Mouse (Mus musculus) hindbrain, embryonic 15.5 days (tissue): Measurements from ENCODE around the gene Olfr541. TPM values are rescaled to one million over a fixed set of nuclear protein-coding genes. Genes with fewer than 3 reads are reported as not detected.
A peak's percentile ranks its signal among the peaks of the same experiment; 100 is the strongest.
"Not testable (repeated sequence)": the region's sequence is repeated elsewhere in the genome, so short reads cannot be mapped to it uniquely, and the experiment has no call there.

Experiments
- ATAC-seq: fragments of 200-750 bp; cut with Nextera tagmentation; 2 replicates; pipeline ENCODE4 v1.8.0; 2017; ENCODE audit warnings: low read depth, moderate number of reproducible peaks, moderate TSS enrichment; ENCODE audit not compliant: low FRiP score
- H3K27ac ChIP-seq: fragments of 300-500 bp; sonication (generic); replicated peaks from 2 replicates; pipeline ENCODE4 v1.5.1; 2015; ENCODE audit warnings: mild to moderate bottlenecking, inconsistent platforms
- H3K27me3 ChIP-seq: fragments of 300-500 bp; sonication (generic); 2 replicates; pipeline ENCODE4 v1.6.1; 2015; ENCODE audit warnings: control low read depth, inconsistent platforms
- H3K36me3 ChIP-seq: fragments of 300-500 bp; sonication (generic); 2 replicates; pipeline ENCODE4 v1.6.1; 2015; ENCODE audit warnings: control low read depth, inconsistent platforms
- H3K4me1 ChIP-seq: fragments of 300-500 bp; sonication (generic); replicated peaks from 2 replicates; pipeline ENCODE4 v1.6.1; 2015; ENCODE audit warnings: control low read depth, inconsistent platforms
- H3K4me2 ChIP-seq: fragments of 300-500 bp; sonication (generic); 2 replicates; pipeline ENCODE4 v1.6.1; 2015; ENCODE audit warnings: moderate library complexity, mild to moderate bottlenecking, inconsistent platforms
- H3K4me3 ChIP-seq: fragments of 300-500 bp; sonication (generic); 2 replicates; pipeline ENCODE4 v1.5.1; 2015; ENCODE audit warnings: mild to moderate bottlenecking, inconsistent platforms
- H3K9ac ChIP-seq: fragments of 300-500 bp; sonication (generic); 2 replicates; pipeline ENCODE4 v1.6.1; 2015; ENCODE audit warnings: inconsistent platforms
- H3K9me3 ChIP-seq: fragments of 300-500 bp; sonication (generic); 2 replicates; pipeline ENCODE4 v1.6.1; 2016; ENCODE audit warnings: control low read depth, inconsistent platforms
- WGBS: fragments of 180-500 bp; shearing (Covaris S2); methylation state at CpG from one replicate; pipeline ENCODE4 v1.1.7; 2015; 5-methylcytosine and 5-hydroxymethylcytosine counted together
- polyA plus RNA-seq: library from polyadenylated mRNA; unstranded; fragments of >200 nt; fragmentation: Nextera tagmentation; extraction: Ambion mirVana; gene quantifications from 2 replicates; pipeline ENCODE4 v1.2.1, GENCODE M21; 2015

Olfr541 gene
- polyA plus RNA-seq, result not detected in 2 replicates

DNA sequence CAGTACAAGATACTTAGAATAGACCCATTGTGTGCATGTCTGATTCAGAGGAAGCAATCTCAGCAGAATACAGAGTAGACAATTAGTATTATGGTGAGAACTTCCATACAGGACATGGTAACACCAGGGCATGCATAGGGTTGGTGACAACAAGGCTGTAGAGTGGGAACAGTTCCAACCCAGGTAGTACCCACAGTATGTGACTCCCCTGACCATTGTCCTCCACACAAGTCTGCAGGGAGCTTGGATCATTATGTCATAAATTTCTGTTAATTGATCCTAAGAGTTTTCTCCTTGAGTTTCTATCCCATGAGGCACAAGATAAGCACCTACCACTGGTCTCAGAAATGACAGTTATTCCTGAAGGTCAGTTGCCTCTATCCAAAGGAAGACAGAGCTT, at the start of gene Olfr541:
Olfr541 (plus strand) TSS at position 301 of the 400 bp plus-strand sequence.
- Histone ChIP-seq H3K27me3 (no peaks in the 10 kb centered on the region), H3K4me2 (no peak within 1 kb of the TSS), H3K4me3 (no peak within 1 kb of the TSS), H3K4me1 (no peaks in the 10 kb centered on the region), H3K36me3 (no peaks in the 10 kb centered on the region), H3K27ac (no peak within 1 kb of the TSS), H3K9me3 (no peaks in the 10 kb centered on the region), H3K9ac (no peak within 1 kb of the TSS)
- ATAC-seq, result no peak

DNA sequence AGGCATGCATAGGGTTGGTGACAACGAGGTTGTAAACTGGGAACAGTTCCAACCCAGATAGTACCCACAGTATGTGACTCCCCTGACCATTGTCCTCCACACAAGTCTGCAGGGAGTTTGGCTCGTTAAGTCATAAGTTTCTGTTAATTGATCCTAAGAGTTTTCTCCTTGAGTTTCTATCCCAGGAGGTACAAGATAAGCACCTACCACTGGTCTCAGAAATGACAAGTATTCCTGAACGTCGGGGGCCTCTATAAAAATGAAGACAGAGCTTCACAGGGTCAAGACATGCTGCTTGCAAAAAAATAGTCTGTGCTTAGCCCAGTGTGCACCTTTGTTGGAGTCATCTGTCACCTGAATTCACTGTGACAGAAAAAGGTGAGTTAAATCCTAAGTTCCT, 37.4 kb upstream of the Olfr541 start, which contains the start of gene Olfr539:
Olfr539 (plus strand) TSS at position 301 of the 400 bp plus-strand sequence.
- Histone ChIP-seq H3K4me1 (no peaks in the 10 kb centered on the region), H3K27ac (no peak within 1 kb of the TSS), H3K4me3 (no peak within 1 kb of the TSS), H3K27me3 (no peaks in the 10 kb centered on the region), H3K9ac (no peak within 1 kb of the TSS), H3K4me2 (no peak within 1 kb of the TSS), H3K36me3 (no peaks in the 10 kb centered on the region), H3K9me3 (no peaks in the 10 kb centered on the region)
- WGBS, result 77% methylated on average over 4 of the region's 4 CpGs
- ATAC-seq, result no peak

DNA sequence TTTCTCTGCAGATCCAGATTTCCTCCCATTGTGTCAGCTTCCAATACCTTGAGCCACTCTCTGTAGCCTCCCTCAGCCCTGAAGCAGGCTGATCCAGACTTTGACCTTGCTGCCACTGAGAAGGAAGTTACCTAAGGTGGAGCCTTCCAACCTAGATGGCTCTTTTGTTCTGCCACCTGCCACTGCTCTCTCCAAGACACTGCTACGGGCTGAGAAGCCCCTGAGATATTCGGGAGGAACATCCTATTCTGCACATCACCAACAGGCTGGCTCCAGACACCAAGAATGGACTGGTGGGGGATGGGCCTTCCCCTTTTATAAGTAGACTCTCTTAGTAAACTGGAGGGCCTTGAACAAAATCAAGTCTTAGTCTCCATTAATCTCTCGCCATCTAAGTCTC, 26.4 kb upstream of the Olfr541 start:
- H3K9ac ChIP-seq, H3K4me1 ChIP-seq, H3K27me3 ChIP-seq, H3K4me2 ChIP-seq, ATAC-seq, H3K9me3 ChIP-seq, H3K4me3 ChIP-seq, H3K27ac ChIP-seq, H3K36me3 ChIP-seq: not testable (repeated sequence)
- WGBS, result 91% methylated on average over 3 of the region's 3 CpGs

DNA sequence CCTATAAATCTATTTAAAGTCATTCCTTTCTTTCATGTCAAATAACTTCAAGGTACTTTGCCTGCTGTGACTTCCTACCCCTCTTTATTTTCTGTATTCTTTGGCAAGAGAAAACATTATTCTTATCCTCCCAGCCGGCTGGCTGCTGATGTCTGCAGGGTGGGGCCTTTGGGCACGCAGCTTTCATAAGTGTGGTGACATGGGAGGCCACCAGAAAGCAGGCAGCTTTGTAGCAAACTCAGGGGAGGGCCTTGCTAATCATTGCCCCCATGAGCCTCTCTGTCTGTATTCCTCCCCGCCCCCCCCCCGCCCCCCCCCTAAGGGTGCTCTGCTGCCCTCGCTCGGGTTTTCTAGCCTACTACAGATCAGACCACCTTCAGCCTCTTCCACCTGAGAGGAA, 21.2 kb upstream of the Olfr541 start:
- no peaks in the 10 kb centered on the region for H3K27me3 ChIP-seq
- H3K4me3 ChIP-seq, result peak overlapping the region; percentile 23
- no peak for ATAC-seq
- H3K9me3 ChIP-seq, result peaks cover 6% of the 10 kb centered on the region; the same call in 1 of the 2 replicates
- no peak overlapping the region for H3K27ac ChIP-seq
- 0 out of 2 replicates have a peak, but pooled peaks cover 5% of the 10 kb centered on the region for H3K4me1 ChIP-seq
- peak overlapping the region; percentile 51 for H3K4me2 ChIP-seq
- 0 out of 2 replicates have a peak overlapping the region, but pooled peaks have one; percentile 4 for H3K9ac ChIP-seq
- no peaks in the 10 kb centered on the region for H3K36me3 ChIP-seq
- WGBS, result 3% methylated on average over 5 of the region's 6 CpGs

DNA sequence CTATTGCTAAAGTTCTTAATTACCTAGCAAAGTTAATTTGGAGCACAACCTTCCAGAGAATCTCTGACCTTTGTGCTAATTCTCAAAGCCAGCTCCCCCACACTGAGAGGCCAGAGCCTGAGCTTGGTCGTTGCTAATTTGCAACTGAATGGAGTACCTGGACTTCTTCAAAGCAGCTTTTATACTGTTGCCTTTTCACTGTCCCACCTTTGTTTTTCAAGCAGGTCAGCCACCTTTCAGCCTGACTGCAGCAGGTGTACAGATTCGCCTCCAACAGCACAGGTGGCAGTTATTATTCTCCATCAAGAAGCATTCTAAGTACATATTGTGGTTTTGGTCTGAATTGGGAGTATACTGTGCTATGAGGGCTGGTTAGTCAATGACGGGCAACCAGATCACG, 17.5 kb upstream of the Olfr541 start:
- WGBS, result 67% methylated on average over 4 of the region's 4 CpGs

DNA sequence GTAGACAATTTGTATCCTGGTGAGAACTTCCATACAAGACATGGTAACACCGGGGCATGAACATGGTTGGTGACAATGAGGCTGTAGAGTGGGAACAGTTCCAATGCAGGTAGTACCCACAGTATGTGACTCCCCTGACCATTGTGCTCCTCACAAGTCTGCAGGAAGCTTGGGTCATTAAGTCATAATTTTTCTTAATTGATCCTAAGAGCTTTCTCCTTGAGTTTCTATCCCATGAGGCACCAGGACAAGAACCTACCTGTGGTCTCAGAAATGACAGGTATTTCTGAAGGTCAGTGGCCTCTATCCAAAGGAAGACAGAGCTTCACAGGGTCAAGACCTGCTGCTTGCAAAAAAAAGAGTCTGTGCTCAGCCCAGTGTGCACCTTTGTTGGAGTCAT, 15.4 kb upstream of the Olfr541 start, which contains the start of gene Olfr45:
Olfr45 (plus strand) TSS at position 301 of the 400 bp plus-strand sequence.
- no peaks in the 10 kb centered on the region for H3K27me3 ChIP-seq
- WGBS, result 93% methylated on average over 1 of the region's 1 CpGs
- H3K4me3 ChIP-seq, result no peak within 1 kb of the TSS
- no peak within 1 kb of the TSS for H3K27ac ChIP-seq
- H3K36me3 ChIP-seq, result no peaks in the 10 kb centered on the region
- no peak within 1 kb of the TSS for H3K9ac ChIP-seq
- H3K4me2 ChIP-seq, result no peak within 1 kb of the TSS
- no peak for ATAC-seq
- no peaks in the 10 kb centered on the region for H3K4me1 ChIP-seq
- H3K9me3 ChIP-seq, result no peaks in the 10 kb centered on the region

More for the DNA sequence above, 17.5 kb upstream of the Olfr541 start:
- H3K9ac ChIP-seq, H3K4me1 ChIP-seq, H3K27ac ChIP-seq, H3K9me3 ChIP-seq, H3K36me3 ChIP-seq, H3K27me3 ChIP-seq, ATAC-seq, H3K4me2 ChIP-seq, H3K4me3 ChIP-seq: not testable (repeated sequence)

DNA sequence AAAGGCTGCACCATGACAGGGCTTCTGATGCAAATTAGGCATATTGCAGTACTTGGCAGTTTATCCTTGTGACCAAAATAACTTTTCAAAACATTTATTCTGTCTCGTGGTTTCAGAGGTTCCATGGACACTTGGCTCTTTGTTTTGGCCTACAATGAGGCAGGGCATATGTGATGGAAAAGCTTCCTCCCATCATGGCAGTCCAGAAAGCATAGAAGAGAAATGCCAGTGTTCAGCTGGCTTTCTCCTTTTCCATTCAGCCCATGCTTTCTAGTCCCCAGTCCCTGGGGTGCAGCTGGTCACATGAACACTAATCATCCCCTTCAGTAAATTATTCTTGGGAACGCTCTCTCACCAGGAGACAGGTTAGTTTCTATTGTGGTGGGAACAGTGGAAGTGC, 9.3 kb downstream of the Olfr541 start:
- Histone ChIP-seq H3K4me2 (no peak overlapping the region), H3K4me1 (no peaks in the 10 kb centered on the region), H3K27ac (no peak overlapping the region), H3K27me3 (no peaks in the 10 kb centered on the region), H3K9ac (no peak overlapping the region), H3K4me3 (no peak overlapping the region), H3K9me3 (no peaks in the 10 kb centered on the region), H3K36me3 (no peaks in the 10 kb centered on the region)
- ATAC-seq, result 0 out of 2 replicates have a peak, but pooled peaks have one; percentile 19
- WGBS, result 13% methylated on average over 2 of the region's 2 CpGs

DNA sequence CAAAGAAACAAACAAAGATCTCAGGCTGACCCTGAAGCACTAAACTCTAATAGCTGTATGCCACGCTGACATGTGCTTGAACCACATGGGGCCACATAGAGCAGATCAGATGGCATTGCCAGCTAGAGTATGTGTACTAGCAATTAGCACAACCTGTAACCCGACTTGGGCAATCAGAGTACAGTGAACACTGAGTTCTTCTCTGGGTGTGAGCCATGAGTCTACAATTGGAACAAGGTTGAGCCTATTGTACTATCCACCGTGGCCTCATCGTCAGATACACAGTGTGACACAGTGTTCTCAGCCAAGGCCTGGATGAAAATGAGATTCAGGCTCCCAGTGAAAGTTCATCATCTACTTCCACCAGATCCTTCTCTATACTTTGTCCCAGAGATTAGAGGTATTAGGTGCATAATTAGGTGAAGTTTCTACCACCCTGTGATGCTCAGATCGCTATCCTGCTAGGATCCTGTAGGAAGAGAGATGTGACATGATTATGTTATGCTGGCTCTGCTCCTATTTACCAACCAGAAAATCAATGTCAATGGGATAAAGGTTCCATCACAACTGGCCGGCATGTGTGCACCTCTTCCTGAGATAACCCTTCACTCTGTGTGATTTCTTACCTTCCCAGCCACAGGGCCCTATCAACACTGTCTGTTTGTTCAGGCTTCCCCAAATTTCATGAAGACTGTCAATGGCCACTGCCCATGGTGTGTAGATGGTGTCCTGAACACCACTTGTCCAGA, 10.6 kb downstream of the Olfr541 start:
- Histone ChIP-seq H3K27me3 (no peaks in the 10 kb centered on the region), H3K9ac (no peak overlapping the region), H3K36me3 (no peaks in the 10 kb centered on the region), H3K4me3 (no peak overlapping the region), H3K27ac (no peak overlapping the region), H3K4me1 (no peaks in the 10 kb centered on the region), H3K9me3 (no peaks in the 10 kb centered on the region), H3K4me2 (no peak overlapping the region)
- no peak for ATAC-seq
- WGBS, result 87% methylated on average over 6 of the region's 6 CpGs

DNA sequence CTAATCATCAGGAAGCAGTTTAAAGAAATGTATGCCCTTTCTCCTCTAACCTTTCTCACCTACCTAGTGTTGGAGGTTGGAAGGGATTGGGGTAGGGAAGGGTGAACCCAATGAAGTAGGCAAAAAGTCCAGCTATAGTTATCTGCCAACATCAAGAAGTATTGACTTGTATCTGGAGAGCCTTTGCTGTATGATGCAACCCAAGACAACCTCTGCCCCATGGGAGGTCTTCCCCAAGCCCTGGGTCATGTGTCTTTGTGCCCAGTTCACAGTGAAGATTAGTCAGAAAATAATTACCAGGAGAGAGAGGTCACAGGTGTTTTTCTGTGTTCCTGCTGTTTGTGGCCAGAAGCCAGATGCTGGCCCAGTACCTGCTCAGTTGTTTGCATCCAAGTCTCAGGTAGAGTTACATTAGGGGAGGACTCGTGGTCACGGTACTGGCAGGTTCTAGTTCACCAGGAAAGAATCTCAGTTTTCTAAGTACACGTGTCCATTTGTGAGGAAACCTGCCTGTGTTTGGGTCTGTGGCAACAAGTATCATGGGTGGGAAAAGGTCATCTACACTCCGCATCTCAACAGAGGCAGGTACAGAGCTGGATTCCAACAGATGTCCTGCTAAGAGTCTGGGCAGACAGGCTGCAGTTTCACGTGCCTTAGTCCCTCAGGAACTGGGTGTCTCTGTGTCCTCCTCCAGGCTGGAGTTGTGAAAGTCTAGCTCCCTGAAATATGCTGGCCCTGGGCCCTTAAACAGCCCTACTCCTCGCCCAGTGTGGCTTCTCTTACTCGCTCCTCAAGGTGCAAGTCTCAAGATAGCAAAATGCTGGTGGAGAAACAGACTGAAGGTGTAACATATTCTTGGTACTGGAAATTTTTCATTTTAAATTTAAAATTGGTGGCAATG, 20.3 kb downstream of the Olfr541 start:
- no peak overlapping the region for H3K4me2 ChIP-seq
- no peak for ATAC-seq
- H3K4me1 ChIP-seq, result no peaks in the 10 kb centered on the region
- H3K9me3 ChIP-seq, result no peaks in the 10 kb centered on the region
- H3K27me3 ChIP-seq, result no peaks in the 10 kb centered on the region
- WGBS, result 87% methylated on average over 7 of the region's 7 CpGs
- no peaks in the 10 kb centered on the region for H3K36me3 ChIP-seq
- H3K27ac ChIP-seq, result no peak overlapping the region
- H3K9ac ChIP-seq, result no peak overlapping the region
- H3K4me3 ChIP-seq, result no peak overlapping the region

DNA sequence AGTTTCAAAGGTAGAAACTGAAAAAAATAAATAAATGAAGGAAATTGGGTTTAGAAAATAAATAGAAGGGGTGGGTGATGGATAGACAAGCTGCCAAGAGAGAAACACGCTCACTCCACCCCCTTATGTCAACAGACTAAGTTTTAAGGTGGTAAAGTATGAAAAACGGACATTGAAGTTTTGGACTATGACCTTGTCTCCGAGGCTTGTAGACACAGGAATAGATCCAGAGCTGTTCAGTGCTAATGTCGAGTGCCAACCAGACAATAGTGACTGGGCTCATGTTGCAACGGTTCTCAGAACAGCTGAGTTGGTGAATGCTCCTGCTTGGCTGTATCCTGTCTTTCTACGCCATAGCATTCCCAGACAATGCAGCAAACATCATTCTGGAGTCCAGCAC, 24.0 kb downstream of the Olfr541 start:
- H3K4me1 ChIP-seq, result no peaks in the 10 kb centered on the region
- no peaks in the 10 kb centered on the region for H3K27me3 ChIP-seq
- H3K4me2 ChIP-seq, result no peak overlapping the region
- H3K9ac ChIP-seq, result no peak overlapping the region
- no peaks in the 10 kb centered on the region for H3K36me3 ChIP-seq
- WGBS, result 87% methylated on average over 6 of the region's 6 CpGs
- no peak overlapping the region for H3K27ac ChIP-seq
- no peak for ATAC-seq
- H3K4me3 ChIP-seq, result no peak overlapping the region
- H3K9me3 ChIP-seq, result no peaks in the 10 kb centered on the region

DNA sequence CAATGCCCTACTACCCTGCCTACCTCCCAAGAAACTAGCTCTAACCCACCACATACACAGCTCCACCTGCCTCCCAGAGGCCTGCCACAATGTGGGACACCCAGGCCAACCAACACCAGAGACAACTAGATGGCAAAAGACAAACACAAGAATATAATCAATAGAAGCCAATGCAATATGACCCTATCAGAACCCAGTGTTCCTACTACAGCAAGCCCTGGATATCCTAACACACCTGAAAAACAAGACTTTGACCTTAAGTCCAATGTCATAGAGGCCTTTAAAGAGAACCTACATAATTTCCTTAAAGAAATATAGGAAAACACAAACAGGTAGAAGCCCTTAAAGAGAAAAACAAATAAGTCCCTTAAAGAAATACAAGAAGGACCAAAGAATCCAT, 28.5 kb downstream of the Olfr541 start:
- Histone ChIP-seq H3K4me2 (no peak overlapping the region), H3K9ac (no peak overlapping the region), H3K4me1 (no peaks in the 10 kb centered on the region), H3K27ac (no peak overlapping the region), H3K27me3 (no peaks in the 10 kb centered on the region), H3K4me3 (no peak overlapping the region), H3K9me3 (0 out of 2 replicates have a peak, but pooled peaks cover 13% of the 10 kb centered on the region), H3K36me3 (no peaks in the 10 kb centered on the region)
- ATAC-seq, result no peak

DNA sequence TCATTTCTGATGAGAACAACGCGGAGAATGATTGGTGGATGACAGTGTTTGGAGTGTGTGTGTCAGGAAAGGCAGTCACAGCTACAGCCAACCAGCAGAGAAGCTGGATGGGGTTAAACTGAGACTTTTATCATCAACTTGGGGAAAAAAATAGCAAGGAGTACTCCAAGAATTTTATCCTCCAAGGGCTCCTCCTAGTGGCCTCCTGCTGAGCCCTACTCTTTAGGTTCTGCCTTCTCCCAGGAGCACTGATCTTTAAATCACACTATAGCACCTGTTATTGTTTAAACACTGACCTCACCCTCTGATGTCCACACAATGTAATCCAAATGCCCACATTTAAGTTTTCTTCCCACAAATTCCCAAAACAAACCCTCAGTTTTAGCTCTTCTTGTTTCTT, 36.1 kb downstream of the Olfr541 start:
- Histone ChIP-seq H3K9ac (no peak overlapping the region), H3K4me1 (no peaks in the 10 kb centered on the region), H3K27ac (no peak overlapping the region), H3K9me3 (0 out of 2 replicates have a peak, but pooled peaks cover 3% of the 10 kb centered on the region), H3K36me3 (no peaks in the 10 kb centered on the region), H3K4me2 (no peak overlapping the region), H3K4me3 (no peak overlapping the region), H3K27me3 (no peaks in the 10 kb centered on the region)
- 85% methylated on average over 2 of the region's 2 CpGs for WGBS
- no peak for ATAC-seq
